Mouse (Mus musculus) kidney, postnatal 0 days (tissue): ENCODE measurements around the gene Col4a1. TPM values are rescaled to one million over a fixed set of nuclear protein-coding genes. Genes with fewer than 3 reads are reported as not detected.

Experiments
- ATAC-seq: fragments of 200-750 bp; cut with Nextera tagmentation; replicated peaks from 2 replicates; pipeline ENCODE4 v1.8.0; 2017; ENCODE audit warnings: low read depth, moderate number of reproducible peaks, moderate TSS enrichment, moderate library complexity; ENCODE audit not compliant: low FRiP score
- DNase-seq: peaks from one replicate; pipeline ENCODE4 v3.0.0-alpha.2; 2016; ENCODE audit warnings: low spot score
- H3K27ac ChIP-seq: fragments of 300-500 bp; sonication (generic); 2 replicates; pipeline ENCODE4 v1.5.1; 2014; ENCODE audit warnings: mild to moderate bottlenecking
- H3K27me3 ChIP-seq: fragments of 300-500 bp; sonication (generic); 2 replicates; pipeline ENCODE4 v1.6.1; 2014; ENCODE audit warnings: low read length, mixed read lengths; ENCODE audit not compliant: insufficient read depth
- H3K36me3 ChIP-seq: fragments of 300-500 bp; sonication (generic); 2 replicates; pipeline ENCODE4 v1.6.1; 2014; ENCODE audit warnings: low read length, mixed read lengths; ENCODE audit not compliant: insufficient read depth
- H3K4me1 ChIP-seq: fragments of 300-500 bp; sonication (generic); replicated peaks from 2 replicates; pipeline ENCODE4 v1.6.1; 2014; ENCODE audit warnings: antibody characterized with exemption, low read length, mixed read lengths; ENCODE audit not compliant: insufficient read depth
- H3K4me2 ChIP-seq: fragments of 300-500 bp; sonication (generic); 2 replicates; pipeline ENCODE4 v1.6.1; 2014; ENCODE audit warnings: mild to moderate bottlenecking, low read length, moderate library complexity, mixed read lengths
- H3K4me3 ChIP-seq: fragments of 300-500 bp; sonication (generic); replicated peaks from 2 replicates; pipeline ENCODE4 v1.5.1; 2014; ENCODE audit warnings: low read depth, low read length
- H3K9ac ChIP-seq: fragments of 300-500 bp; sonication (generic); 2 replicates; pipeline ENCODE4 v1.6.1; 2014; ENCODE audit warnings: low read depth, low read length
- H3K9me3 ChIP-seq: fragments of 300-500 bp; sonication (generic); replicated peaks from 2 replicates; pipeline ENCODE4 v1.6.1; 2016; ENCODE audit warnings: low read length, inconsistent platforms, mixed read lengths
- CTCF ChIP-seq: IDR thresholded peaks from 2 replicates; pipeline ENCODE4 v1.5.1; 2016; ENCODE audit warnings: antibody characterized with exemption, low read depth, mild to moderate bottlenecking, moderate library complexity
- WGBS: fragments of 180-500 bp; shearing (Covaris S2); extraction: QIAGEN DNeasy Blood & Tissue Kit; methylation state at CpG from one replicate; pipeline ENCODE4 v1.1.7; 2014; 5-methylcytosine and 5-hydroxymethylcytosine counted together
- polyA plus RNA-seq: library from polyadenylated mRNA; unstranded; fragments of >200 nt; fragmentation: Nextera tagmentation; extraction: Ambion mirVana; gene quantifications from 2 replicates; pipeline ENCODE4 v1.2.1, GENCODE M21; 2015

Gene Col4a1
- polyA plus RNA-seq, 1 experiment from 2014 or later = 305 TPM

DNA sequence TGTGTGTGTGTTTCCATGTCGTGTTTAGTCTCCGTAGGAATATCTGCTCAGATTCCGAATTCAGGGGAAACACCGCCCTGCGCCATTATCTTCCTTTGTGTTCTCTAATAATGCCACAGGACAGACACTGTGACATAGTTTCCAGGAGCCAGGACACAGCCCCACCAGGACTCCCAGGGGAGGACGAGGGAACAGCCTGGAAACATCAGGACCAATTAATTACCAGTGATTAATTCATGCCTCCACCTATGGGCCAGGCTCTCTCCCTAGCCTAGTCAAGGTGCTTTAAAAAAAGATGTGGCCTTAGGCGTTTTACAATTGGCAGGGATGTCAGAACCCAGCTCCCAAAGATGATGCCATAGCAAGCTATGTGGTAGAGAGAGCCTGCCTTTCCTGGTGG is 5.2 kb downstream of the Col4a1 start:
- 78% methylated on average over 7 of the region's 7 CpGs for WGBS
- H3K27me3 ChIP-seq = no peaks in the 10 kb centered on the region
- DNase-seq = no peak
- H3K4me3 ChIP-seq = no peak overlapping the region
- H3K36me3 ChIP-seq = peaks cover 8% of the 10 kb centered on the region
- H3K4me1 ChIP-seq = peaks cover 43% of the 10 kb centered on the region
- H3K4me2 ChIP-seq = no peak overlapping the region
- no peak for ATAC-seq
- H3K9ac ChIP-seq = no peak overlapping the region
- no peak for TF ChIP-seq CTCF
- no peaks in the 10 kb centered on the region for H3K9me3 ChIP-seq
- no peak overlapping the region for H3K27ac ChIP-seq

DNA sequence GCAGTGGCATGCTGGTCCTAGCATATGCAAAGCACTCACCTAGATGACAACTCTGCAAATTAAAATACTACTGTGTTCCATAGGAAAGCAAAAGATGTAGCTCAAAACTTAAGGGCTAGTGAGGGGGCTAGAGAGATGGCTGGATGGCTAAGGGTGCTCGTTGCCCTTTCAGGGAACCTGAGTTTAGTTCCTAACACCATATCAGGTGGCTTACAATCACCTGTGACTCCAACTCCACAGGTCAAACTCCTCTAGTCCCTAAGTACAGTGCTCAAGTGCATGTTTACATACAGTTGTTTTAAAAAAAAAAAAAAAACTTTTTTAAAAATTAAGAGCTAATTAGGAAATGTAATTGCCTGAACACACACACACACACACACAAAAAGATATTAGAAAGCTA is 7.1 kb downstream of the Col4a1 start:
- no peak overlapping the region for H3K4me3 ChIP-seq
- ATAC-seq = no peak
- no peak overlapping the region for H3K27ac ChIP-seq
- H3K4me2 ChIP-seq = no peak overlapping the region
- peaks cover 52% of the 10 kb centered on the region for H3K4me1 ChIP-seq
- 84% methylated on average over 1 of the region's 1 CpGs for WGBS
- no peak for DNase-seq
- no peaks in the 10 kb centered on the region for H3K27me3 ChIP-seq
- H3K9me3 ChIP-seq = no peaks in the 10 kb centered on the region
- no peak overlapping the region for H3K9ac ChIP-seq
- peaks cover 8% of the 10 kb centered on the region for H3K36me3 ChIP-seq
- TF ChIP-seq CTCF = no peak

DNA sequence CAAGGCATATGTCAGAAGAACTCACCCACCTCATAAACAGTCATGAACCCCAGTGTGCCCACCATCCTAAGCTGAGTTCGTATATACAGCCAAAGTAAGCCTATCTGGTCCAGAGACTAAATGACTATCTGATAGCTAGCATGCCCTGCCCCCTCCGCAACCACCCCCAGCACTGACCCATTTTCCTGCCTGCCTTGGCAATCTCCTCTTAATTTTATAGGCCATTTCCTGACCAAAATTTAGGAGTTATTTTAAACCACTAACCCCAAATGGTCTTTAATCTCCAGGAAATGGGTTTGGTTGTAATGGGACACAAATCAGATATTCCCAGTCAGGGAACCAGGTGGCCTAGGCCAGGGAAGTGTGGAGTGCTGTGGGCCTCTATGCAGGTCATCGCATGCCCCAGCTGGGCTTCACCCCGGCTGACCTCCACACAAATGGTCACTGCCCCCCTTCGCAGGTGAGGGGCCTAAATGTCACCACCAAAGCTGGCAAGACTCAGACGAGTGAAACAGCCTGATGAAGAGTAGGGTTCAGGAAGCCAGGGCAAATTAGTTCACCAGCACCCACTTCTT is 8.5 kb downstream of the Col4a1 start:
- TF ChIP-seq CTCF = no peak
- WGBS = 49% methylated on average over 6 of the region's 6 CpGs
- Histone ChIP-seq H3K4me2 (no peak overlapping the region), H3K9ac (no peak overlapping the region), H3K27ac (no peak overlapping the region), H3K36me3 (peaks cover 12% of the 10 kb centered on the region), H3K4me3 (no peak overlapping the region), H3K4me1 (peaks cover 50% of the 10 kb centered on the region), H3K9me3 (no peaks in the 10 kb centered on the region), H3K27me3 (no peaks in the 10 kb centered on the region)
- no peak for ATAC-seq
- peak; percentile 70 for DNase-seq

GRCm38 (mm10) chr8:11300436-11300835 is 12.2 kb downstream of the Col4a1 start:
- peaks cover 61% of the 10 kb centered on the region for H3K4me1 ChIP-seq
- H3K4me2 ChIP-seq = no peak overlapping the region
- H3K9ac ChIP-seq = no peak overlapping the region
- peak overlapping the region; percentile 80 for H3K27ac ChIP-seq
- no peaks in the 10 kb centered on the region for H3K9me3 ChIP-seq
- WGBS = 55% methylated on average over 8 of the region's 8 CpGs
- no peaks in the 10 kb centered on the region for H3K27me3 ChIP-seq
- TF ChIP-seq CTCF = no peak
- no peak overlapping the region for H3K4me3 ChIP-seq
- ATAC-seq (peak; percentile 21; the same call in 1 of the 2 replicates), DNase-seq (no peak)
- 0 out of 2 replicates have a peak, but pooled peaks cover 4% of the 10 kb centered on the region for H3K36me3 ChIP-seq

- no peak overlapping the region for H3K9ac ChIP-seq
- H3K4me1 ChIP-seq = peaks cover 61% of the 10 kb centered on the region
- H3K27me3 ChIP-seq = no peaks in the 10 kb centered on the region
- no peak overlapping the region for H3K4me2 ChIP-seq
- H3K27ac ChIP-seq = peak overlapping the region; percentile 80
- no peak overlapping the region for H3K4me3 ChIP-seq
- DNase-seq (peak; percentile 76), ATAC-seq (0 out of 2 replicates have a peak, but pooled peaks have one; percentile 1)
- WGBS = 31% methylated on average over 3 of the region's 3 CpGs
- H3K36me3 ChIP-seq = 0 out of 2 replicates have a peak, but pooled peaks cover 4% of the 10 kb centered on the region
- no peak for TF ChIP-seq CTCF
- no peaks in the 10 kb centered on the region for H3K9me3 ChIP-seq
These were observed 13.4 kb downstream of the Col4a1 start for GRCm38 (mm10) chr8:11299317-11299602.

DNA sequence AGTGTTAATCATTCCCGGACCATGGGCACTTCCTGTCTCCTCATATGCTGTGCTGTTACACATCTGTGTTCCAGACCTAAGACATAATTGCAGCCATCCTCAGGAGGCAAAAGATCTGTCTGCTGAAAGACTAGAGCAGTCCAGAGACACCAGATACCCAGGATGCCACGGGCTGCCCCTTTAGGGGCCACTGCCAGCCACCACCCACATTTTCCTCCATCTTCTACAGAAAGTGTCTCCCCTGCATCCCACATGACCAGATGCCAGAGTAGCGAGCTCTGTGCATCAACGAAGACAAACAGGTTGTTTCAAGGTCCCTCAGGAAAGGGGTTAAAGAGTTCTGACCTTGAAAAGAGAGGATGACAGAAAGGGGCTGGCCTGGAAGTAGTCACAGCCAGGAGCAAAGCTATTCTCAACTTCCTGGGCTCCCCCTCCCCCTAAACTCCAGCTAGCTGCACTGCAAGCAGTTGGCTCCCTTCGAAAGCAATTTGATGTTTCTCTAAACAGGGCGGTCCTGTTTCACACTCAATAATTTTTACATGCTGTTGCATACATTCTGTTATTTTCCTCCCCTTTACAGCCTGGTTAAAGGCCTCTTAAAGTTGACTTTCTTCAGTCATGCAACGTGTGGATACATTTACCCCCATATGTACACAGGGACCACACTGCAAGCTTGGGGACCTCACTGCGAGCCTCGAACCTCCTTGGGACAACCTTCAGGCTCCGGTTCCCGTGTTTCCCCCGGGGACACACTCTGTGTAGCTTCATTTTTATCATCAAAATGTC is 13.9 kb downstream of the Col4a1 start:
- WGBS = 19% methylated on average over 12 of the region's 12 CpGs
- Histone ChIP-seq H3K9me3 (no peaks in the 10 kb centered on the region), H3K9ac (no peak overlapping the region), H3K4me1 (peaks cover 59% of the 10 kb centered on the region), H3K27ac (peak overlapping the region; percentile 80), H3K27me3 (no peaks in the 10 kb centered on the region), H3K36me3 (0 out of 2 replicates have a peak, but pooled peaks cover 4% of the 10 kb centered on the region), H3K4me2 (peak overlapping the region; percentile 15; the same call in 1 of the 2 replicates), H3K4me3 (no peak overlapping the region)
- peak; percentile 89 for DNase-seq
- TF ChIP-seq CTCF = no peak
- peak; percentile 44; the same call in 1 of the 2 replicates for ATAC-seq
